Mouse (Mus musculus): ENCODE results near the gene C1qtnf5. TPM values are rescaled to one million over a fixed set of nuclear protein-coding genes. Genes with fewer than 3 reads are reported as not detected.

C1qtnf5 gene
- polyA plus RNA-seq, 1 experiment, result 29.1 TPM

DNA sequence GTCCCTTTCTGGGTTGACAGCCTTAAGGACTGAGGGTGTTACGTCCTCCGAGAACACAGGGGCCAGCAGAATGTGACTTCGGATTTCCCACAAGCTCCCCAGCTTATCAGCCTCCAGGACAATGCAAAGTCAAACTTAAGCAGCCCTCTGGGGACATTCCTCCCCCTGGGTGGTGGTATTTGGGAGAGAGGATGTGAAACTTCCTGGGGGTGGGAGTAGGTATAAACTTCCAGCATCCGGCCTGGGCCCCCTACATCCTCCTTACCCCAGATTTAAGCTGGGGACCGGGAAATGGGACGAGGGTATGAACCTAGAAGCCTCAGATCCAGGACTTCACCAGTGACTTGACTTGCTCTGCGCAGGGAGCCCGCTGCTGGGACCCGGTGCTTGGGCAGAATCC is 22.6 kb downstream of the C1qtnf5 start:
- peak overlapping the region; percentile 59 for H3K4me3 ChIP-seq (replicated peaks; ENCODE audit: insufficient read depth, low read depth, low read length)
- WGBS, result 31% methylated on average over 9 of the region's 9 CpGs
- TF ChIP-seq POLR2A (IDR thresholded peaks at IDR 0.05; ENCODE audit: borderline replicate concordance, insufficient read depth, low read length) (no peak), CTCF (IDR thresholded peaks at IDR 0.05; ENCODE audit: borderline replicate concordance, insufficient read depth, low read depth, low read length) (no peak)
- DNase-seq, result no peak
- no peaks in the 10 kb centered on the region for H3K27me3 ChIP-seq (ENCODE audit: control insufficient read depth, insufficient read depth, low read length)
- no peak overlapping the region for H3K27ac ChIP-seq (ENCODE audit: insufficient read depth, low read length)
- H3K4me1 ChIP-seq (ENCODE audit: control insufficient read depth, insufficient read depth, low read length), result peaks cover 10% of the 10 kb centered on the region

GRCm38 (mm10) chr9:44130034-44130433 is 23.0 kb downstream of the C1qtnf5 start:
- no peak for TF ChIP-seq CTCF (IDR thresholded peaks at IDR 0.05; ENCODE audit: borderline replicate concordance, insufficient read depth, low read depth, low read length)
- TF ChIP-seq POLR2A (IDR thresholded peaks at IDR 0.05; ENCODE audit: borderline replicate concordance, insufficient read depth, low read length), result no peak
- 3% methylated on average over 27 of the region's 27 CpGs for WGBS
- no peak overlapping the region; the same call in 1 of the 2 replicates for H3K27ac ChIP-seq (ENCODE audit: insufficient read depth, low read length)
- H3K4me1 ChIP-seq (ENCODE audit: control insufficient read depth, insufficient read depth, low read length), result peaks cover 10% of the 10 kb centered on the region
- H3K4me3 ChIP-seq (replicated peaks; ENCODE audit: insufficient read depth, low read depth, low read length), result peak overlapping the region; percentile 59
- peak; percentile 54 to 59 for DNase-seq
- no peaks in the 10 kb centered on the region for H3K27me3 ChIP-seq (ENCODE audit: control insufficient read depth, insufficient read depth, low read length)

- Histone ChIP-seq H3K4me3 (replicated peaks; ENCODE audit: insufficient read depth, low read depth, low read length) (peak overlapping the region; percentile 59), H3K27ac (ENCODE audit: insufficient read depth, low read length) (no peak overlapping the region; the same call in 1 of the 2 replicates), H3K4me1 (ENCODE audit: control insufficient read depth, insufficient read depth, low read length) (peaks cover 16% of the 10 kb centered on the region), H3K27me3 (ENCODE audit: control insufficient read depth, insufficient read depth, low read length) (no peaks in the 10 kb centered on the region)
- WGBS, result 59% methylated on average over 19 of the region's 19 CpGs
- TF ChIP-seq CTCF (IDR thresholded peaks at IDR 0.05; ENCODE audit: borderline replicate concordance, insufficient read depth, low read depth, low read length), result no peak
- TF ChIP-seq POLR2A (IDR thresholded peaks at IDR 0.05; ENCODE audit: borderline replicate concordance, insufficient read depth, low read length), result no peak
- DNase-seq, result peak in 1 of 2 experiments; percentile 30
Measured at GRCm38 (mm10) chr9:44130581-44131275, 23.7 kb downstream of the C1qtnf5 start.

DNA sequence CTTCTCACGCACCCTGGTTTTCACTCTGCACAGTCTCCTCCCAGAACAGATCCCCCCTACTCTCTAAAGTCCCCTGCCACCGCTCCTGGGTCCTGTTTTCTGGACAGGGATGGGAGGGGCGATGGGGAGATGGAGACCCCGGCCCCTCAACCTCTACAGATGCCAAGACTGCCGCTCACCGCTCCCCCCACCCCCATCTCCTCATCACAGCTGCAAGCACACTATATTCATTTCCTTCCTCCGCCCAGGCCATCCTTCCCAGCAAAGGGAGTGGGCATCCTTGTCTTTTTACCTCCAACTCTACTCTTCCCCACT is 24.2 kb downstream of the C1qtnf5 start:
- peak in 1 of 2 experiments; percentile 13 for DNase-seq
- no peak overlapping the region for H3K27ac ChIP-seq (ENCODE audit: insufficient read depth, low read length)
- no peak overlapping the region for H3K4me3 ChIP-seq (replicated peaks; ENCODE audit: insufficient read depth, low read depth, low read length)
- H3K4me1 ChIP-seq (ENCODE audit: control insufficient read depth, insufficient read depth, low read length), result peaks cover 16% of the 10 kb centered on the region
- no peaks in the 10 kb centered on the region for H3K27me3 ChIP-seq (ENCODE audit: control insufficient read depth, insufficient read depth, low read length)
- WGBS, result 73% methylated on average over 7 of the region's 7 CpGs
- TF ChIP-seq CTCF (IDR thresholded peaks at IDR 0.05; ENCODE audit: borderline replicate concordance, insufficient read depth, low read depth, low read length), result no peak
- TF ChIP-seq POLR2A (IDR thresholded peaks at IDR 0.05; ENCODE audit: borderline replicate concordance, insufficient read depth, low read length), result no peak

- TF ChIP-seq CTCF (IDR thresholded peaks at IDR 0.05; ENCODE audit: borderline replicate concordance, insufficient read depth, low read depth, low read length), result no peak
- TF ChIP-seq POLR2A (IDR thresholded peaks at IDR 0.05; ENCODE audit: borderline replicate concordance, insufficient read depth, low read length), result no peak
- Histone ChIP-seq H3K4me3 (replicated peaks; ENCODE audit: insufficient read depth, low read depth, low read length) (no peak overlapping the region), H3K27me3 (ENCODE audit: control insufficient read depth, insufficient read depth, low read length) (no peaks in the 10 kb centered on the region), H3K27ac (ENCODE audit: insufficient read depth, low read length) (no peak overlapping the region), H3K4me1 (ENCODE audit: control insufficient read depth, insufficient read depth, low read length) (peaks cover 16% of the 10 kb centered on the region)
- DNase-seq, result peak in 1 of 2 experiments; percentile 13
- WGBS, result 96% methylated on average over 5 of the region's 5 CpGs
Measured at GRCm38 (mm10) chr9:44132200-44132599, 25.2 kb downstream of the C1qtnf5 start.

- Histone ChIP-seq H3K27me3 (ENCODE audit: control insufficient read depth, insufficient read depth, low read length) (no peaks in the 10 kb centered on the region), H3K4me1 (ENCODE audit: control insufficient read depth, insufficient read depth, low read length) (peaks cover 16% of the 10 kb centered on the region), H3K4me3 (replicated peaks; ENCODE audit: insufficient read depth, low read depth, low read length) (no peak overlapping the region), H3K27ac (ENCODE audit: insufficient read depth, low read length) (0 out of 2 replicates have a peak overlapping the region, but pooled peaks have one; percentile 76)
- WGBS, result 13% methylated on average over 2 of the region's 2 CpGs
- no peak for TF ChIP-seq POLR2A (IDR thresholded peaks at IDR 0.05; ENCODE audit: borderline replicate concordance, insufficient read depth, low read length)
- TF ChIP-seq CTCF (IDR thresholded peaks at IDR 0.05; ENCODE audit: borderline replicate concordance, insufficient read depth, low read depth, low read length), result no peak
- DNase-seq, result peak; percentile 55 to 61
Measured at GRCm38 (mm10) chr9:44133287-44133686, 26.2 kb downstream of the C1qtnf5 start.

- Histone ChIP-seq H3K27me3 (ENCODE audit: control insufficient read depth, insufficient read depth, low read length) (no peaks in the 10 kb centered on the region), H3K27ac (ENCODE audit: insufficient read depth, low read length) (peak within 1 kb of the TSS; percentile 76), H3K4me3 (replicated peaks; ENCODE audit: insufficient read depth, low read depth, low read length) (peak within 1 kb of the TSS; percentile 62), H3K4me1 (ENCODE audit: control insufficient read depth, insufficient read depth, low read length) (peaks cover 19% of the 10 kb centered on the region)
- TF ChIP-seq CTCF (IDR thresholded peaks at IDR 0.05; ENCODE audit: borderline replicate concordance, insufficient read depth, low read depth, low read length) (no peak), POLR2A (IDR thresholded peaks at IDR 0.05; ENCODE audit: borderline replicate concordance, insufficient read depth, low read length) (peak; percentile 16; the same call in 1 of the 2 replicates)
- DNase-seq, result peak; percentile 85 to 91
- under 1% methylated on average over 49 of the region's 55 CpGs for WGBS
Measured at GRCm38 (mm10) chr9:44134101-44134850, 27.2 kb downstream of the C1qtnf5 start, which contains the start of gene Mcam. TSS of gene Mcam (plus strand) at chr9:44134469.

Data from cerebellum, adult 2 months (tissue).